Mouse (Mus musculus): ENCODE results near the gene Terb2. TPM values are rescaled to one million over a fixed set of nuclear protein-coding genes. Genes with fewer than 3 reads are reported as not detected.

Terb2 gene
- polyA plus RNA-seq, 1 experiment from 2014 or later: not detected

GRCm38 (mm10) chr2:122237891-122238470 lies 51.9 kb downstream of the Terb2 start:
- H3K4me3 ChIP-seq: no peak overlapping the region
- WGBS: 91% methylated on average over 2 of the region's 2 CpGs
- H3K27ac ChIP-seq (replicated peaks): no peak overlapping the region
- no peaks in the 10 kb centered on the region for H3K36me3 ChIP-seq (replicated peaks)
- H3K4me1 ChIP-seq: peaks cover 11% of the 10 kb centered on the region
- H3K27me3 ChIP-seq (replicated peaks; ENCODE audit: low read depth, poor library complexity, severe bottlenecking): 0 out of 2 replicates have a peak, but pooled peaks cover 4% of the 10 kb centered on the region
- no peak for DNase-seq (ENCODE audit: low spot score)
- H3K9me3 ChIP-seq: no peaks in the 10 kb centered on the region

GRCm38 (mm10) chr2:122240735-122241134 lies 54.7 kb downstream of the Terb2 start:
- no peaks in the 10 kb centered on the region for H3K27me3 ChIP-seq (replicated peaks; ENCODE audit: low read depth, poor library complexity, severe bottlenecking)
- no peaks in the 10 kb centered on the region for H3K9me3 ChIP-seq
- no peaks in the 10 kb centered on the region for H3K4me1 ChIP-seq
- no peak for DNase-seq (ENCODE audit: low spot score)
- H3K4me3 ChIP-seq: no peak overlapping the region
- no peaks in the 10 kb centered on the region for H3K36me3 ChIP-seq (replicated peaks)
- no peak overlapping the region for H3K27ac ChIP-seq (replicated peaks)

GRCm38 (mm10) chr2:122241226-122241625 lies 55.2 kb downstream of the Terb2 start:
- Histone ChIP-seq H3K4me1 (no peaks in the 10 kb centered on the region), H3K4me3 (no peak overlapping the region), H3K9me3 (no peaks in the 10 kb centered on the region), H3K27ac (replicated peaks) (no peak overlapping the region), H3K27me3 (replicated peaks; ENCODE audit: low read depth, poor library complexity, severe bottlenecking) (no peaks in the 10 kb centered on the region), H3K36me3 (replicated peaks) (no peaks in the 10 kb centered on the region)
- DNase-seq (ENCODE audit: low spot score): no peak
- 84% methylated on average over 4 of the region's 4 CpGs for WGBS

DNA sequence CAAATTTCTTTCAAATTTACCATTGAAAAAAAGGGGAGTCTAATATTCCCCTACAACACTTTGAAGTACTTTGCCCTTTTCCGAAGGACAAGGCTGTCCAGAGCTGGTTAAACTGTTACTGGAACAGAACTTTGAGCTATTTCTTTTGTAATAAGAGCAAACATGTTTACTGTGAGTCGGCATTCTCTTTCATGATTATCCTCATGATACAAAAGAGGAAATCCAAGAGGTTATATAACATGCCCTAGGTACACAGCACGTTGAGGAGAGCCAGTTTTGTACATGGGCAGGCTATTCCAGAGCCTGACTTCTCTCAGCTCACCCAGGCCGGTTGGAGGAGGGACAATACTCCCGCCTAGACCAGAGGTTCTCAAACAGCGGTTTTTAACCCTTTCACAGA lies 55.9 kb downstream of the Terb2 start:
- H3K4me3 ChIP-seq: no peak overlapping the region
- no peaks in the 10 kb centered on the region for H3K36me3 ChIP-seq (replicated peaks)
- no peaks in the 10 kb centered on the region for H3K4me1 ChIP-seq
- DNase-seq (ENCODE audit: low spot score): no peak
- WGBS: 74% methylated on average over 6 of the region's 6 CpGs
- H3K9me3 ChIP-seq: no peaks in the 10 kb centered on the region
- H3K27me3 ChIP-seq (replicated peaks; ENCODE audit: low read depth, poor library complexity, severe bottlenecking): no peaks in the 10 kb centered on the region
- H3K27ac ChIP-seq (replicated peaks): no peak overlapping the region

GRCm38 (mm10) chr2:122243671-122244131 lies 57.6 kb downstream of the Terb2 start:
- WGBS: 6% methylated on average over 3 of the region's 3 CpGs
- Histone ChIP-seq H3K27me3 (replicated peaks; ENCODE audit: low read depth, poor library complexity, severe bottlenecking) (no peaks in the 10 kb centered on the region), H3K27ac (replicated peaks) (no peak overlapping the region), H3K9me3 (no peaks in the 10 kb centered on the region), H3K4me1 (no peaks in the 10 kb centered on the region), H3K4me3 (no peak overlapping the region), H3K36me3 (replicated peaks) (no peaks in the 10 kb centered on the region)
- DNase-seq (ENCODE audit: low spot score): peak; percentile 73

GRCm38 (mm10) chr2:122247786-122248185 lies 61.7 kb downstream of the Terb2 start:
- H3K4me1 ChIP-seq: no peaks in the 10 kb centered on the region
- no peaks in the 10 kb centered on the region for H3K9me3 ChIP-seq
- no peak overlapping the region for H3K4me3 ChIP-seq
- no peak overlapping the region for H3K27ac ChIP-seq (replicated peaks)
- H3K27me3 ChIP-seq (replicated peaks; ENCODE audit: low read depth, poor library complexity, severe bottlenecking): no peaks in the 10 kb centered on the region
- WGBS: 90% methylated on average over 10 of the region's 10 CpGs
- no peak for DNase-seq (ENCODE audit: low spot score)
- H3K36me3 ChIP-seq (replicated peaks): no peaks in the 10 kb centered on the region; the same call in 1 of the 2 replicates

DNA sequence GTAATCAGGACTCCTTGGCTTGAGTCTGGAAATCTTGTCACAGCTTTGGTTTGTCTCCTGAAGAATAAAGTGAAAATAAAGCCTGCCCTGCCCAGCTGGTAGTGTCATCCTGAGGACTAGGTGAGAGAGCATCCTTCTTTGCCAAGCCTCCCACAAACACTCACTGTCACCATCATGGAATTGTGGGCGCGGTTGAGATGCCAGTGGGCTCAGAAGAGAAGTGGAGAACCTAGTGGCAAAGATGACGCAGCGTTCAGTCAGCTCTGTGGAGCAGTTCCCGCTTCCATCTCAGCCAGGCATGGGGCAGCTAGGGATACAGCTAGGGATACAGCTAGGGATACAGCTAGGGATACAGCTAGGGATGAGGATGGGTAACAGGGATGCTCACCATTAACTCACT lies 69.9 kb downstream of the Terb2 start:
- DNase-seq (ENCODE audit: low spot score): no peak
- no peaks in the 10 kb centered on the region for H3K27me3 ChIP-seq (replicated peaks; ENCODE audit: low read depth, poor library complexity, severe bottlenecking)
- H3K4me1 ChIP-seq: 0 out of 2 replicates have a peak, but pooled peaks cover 2% of the 10 kb centered on the region
- no peaks in the 10 kb centered on the region for H3K36me3 ChIP-seq (replicated peaks)
- no peaks in the 10 kb centered on the region for H3K9me3 ChIP-seq
- no peak overlapping the region for H3K4me3 ChIP-seq
- 92% methylated on average over 5 of the region's 5 CpGs for WGBS
- H3K27ac ChIP-seq (replicated peaks): no peak overlapping the region

Other genes with a start within 250 kb of the Terb2 start
- gene Ctdspl2, start 230.3 kb upstream of the Terb2 start, polyA plus RNA-seq (2016; fragmentation: Nextera tagmentation; extraction: Ambion mirVana): 58.4 and 63.5 TPM in 2 replicates
- 0.29 and 0.40 TPM in 2 replicates for gene Mageb3, start 230.2 kb upstream of the Terb2 start, polyA plus RNA-seq (2016; fragmentation: Nextera tagmentation; extraction: Ambion mirVana)
- gene Eif3j1, start 157.7 kb upstream of the Terb2 start, polyA plus RNA-seq (2016; fragmentation: Nextera tagmentation; extraction: Ambion mirVana): 13.0 and 13.5 TPM in 2 replicates
- 10.9 TPM in 2 replicates for gene Spg11, start 67.9 kb upstream of the Terb2 start, polyA plus RNA-seq (2016; fragmentation: Nextera tagmentation; extraction: Ambion mirVana)
- 104 and 107 TPM in 2 replicates for gene B2m, start 38.6 kb upstream of the Terb2 start, polyA plus RNA-seq (2016; fragmentation: Nextera tagmentation; extraction: Ambion mirVana)
- gene Trim69, start 25.6 kb upstream of the Terb2 start, polyA plus RNA-seq (2016; fragmentation: Nextera tagmentation; extraction: Ambion mirVana): 0.11 TPM in 1 of 2 replicates, not detected in the other
- 0.10 TPM in 1 of 2 replicates, not detected in the other for gene Patl2, start 83 bp upstream of the Terb2 start, polyA plus RNA-seq (2016; fragmentation: Nextera tagmentation; extraction: Ambion mirVana)
- gene Sord, start 48.5 kb downstream of the Terb2 start, polyA plus RNA-seq (2016; fragmentation: Nextera tagmentation; extraction: Ambion mirVana): 23.5 and 23.8 TPM in 2 replicates
- not detected in 2 replicates for gene Duox2, start 112.2 kb downstream of the Terb2 start, polyA plus RNA-seq (2016; fragmentation: Nextera tagmentation; extraction: Ambion mirVana)
- gene Duoxa2, start 112.6 kb downstream of the Terb2 start, polyA plus RNA-seq (2016; fragmentation: Nextera tagmentation; extraction: Ambion mirVana): 0.09 TPM in 1 of 2 replicates, not detected in the other
- 0.27 TPM in 1 of 2 replicates, not detected in the other for gene Duoxa1, start 127.5 kb downstream of the Terb2 start, polyA plus RNA-seq (2016; fragmentation: Nextera tagmentation; extraction: Ambion mirVana)
- gene Duox1, start 129.4 kb downstream of the Terb2 start, polyA plus RNA-seq (2016; fragmentation: Nextera tagmentation; extraction: Ambion mirVana): 0.07 TPM in 1 of 2 replicates, not detected in the other
- gene Shf, start 182.9 kb downstream of the Terb2 start, polyA plus RNA-seq (2016; fragmentation: Nextera tagmentation; extraction: Ambion mirVana): 4.7 and 7.6 TPM in 2 replicates
- gene Slc28a2, start 240.2 kb downstream of the Terb2 start, polyA plus RNA-seq (2016; fragmentation: Nextera tagmentation; extraction: Ambion mirVana): 0.10 and 0.19 TPM in 2 replicates